Mouse (Mus musculus): Measurements from ENCODE around the gene Rbpms2.
"Not testable (repeated sequence)": the region's sequence is repeated elsewhere in the genome, so short reads cannot be mapped to it uniquely, and the experiment has no call there.

The Rbpms2 gene

GRCm38 (mm10) chr9:65661029-65661428 lies 31.6 kb downstream of the Rbpms2 start:
- DNase-seq: no peak

DNA sequence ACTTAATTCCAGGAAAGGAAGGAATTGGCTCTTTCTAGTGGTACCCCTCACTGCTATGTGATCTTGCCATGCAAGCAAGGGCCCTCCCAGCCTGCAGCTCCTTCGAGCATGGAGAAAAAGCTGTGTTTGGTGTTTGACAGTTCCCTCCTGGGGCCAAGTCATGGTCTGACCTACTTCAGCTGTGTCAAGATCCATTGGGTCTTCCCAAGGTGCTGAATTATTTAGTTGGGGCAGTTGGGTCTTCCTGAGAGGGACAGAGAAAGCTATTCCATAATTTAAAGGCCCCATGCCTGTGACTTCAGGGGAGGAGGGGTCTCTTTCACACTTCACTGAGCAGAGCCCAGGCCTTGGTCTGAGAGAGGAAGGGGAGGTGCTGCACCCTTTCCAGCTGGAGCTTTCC lies 32.0 kb downstream of the Rbpms2 start:
- no peak for DNase-seq

DNA sequence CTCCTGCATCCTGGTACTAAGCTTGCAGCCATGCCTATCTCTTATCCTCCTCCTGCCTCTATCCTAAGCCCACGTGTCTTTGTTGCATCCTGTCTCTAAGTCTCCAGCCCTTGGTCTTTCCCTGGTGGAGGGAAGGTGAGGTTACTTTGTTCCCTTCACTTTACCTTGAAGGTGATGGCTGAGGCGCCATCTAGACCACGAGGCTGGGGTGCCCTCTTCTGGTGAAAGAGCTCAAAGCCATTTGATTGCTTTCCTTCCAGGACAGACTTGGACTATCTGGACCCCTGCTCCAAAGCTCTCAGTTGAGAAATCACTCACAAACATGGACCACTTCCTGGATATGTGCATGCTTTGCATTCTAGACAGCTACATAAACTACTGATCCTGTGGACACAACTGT lies 34.7 kb downstream of the Rbpms2 start:
- DNase-seq: peak; percentile 11 to 41

GRCm38 (mm10) chr9:65666042-65666441 lies 36.6 kb downstream of the Rbpms2 start:
- peak; percentile 19 to 23 for DNase-seq

DNA sequence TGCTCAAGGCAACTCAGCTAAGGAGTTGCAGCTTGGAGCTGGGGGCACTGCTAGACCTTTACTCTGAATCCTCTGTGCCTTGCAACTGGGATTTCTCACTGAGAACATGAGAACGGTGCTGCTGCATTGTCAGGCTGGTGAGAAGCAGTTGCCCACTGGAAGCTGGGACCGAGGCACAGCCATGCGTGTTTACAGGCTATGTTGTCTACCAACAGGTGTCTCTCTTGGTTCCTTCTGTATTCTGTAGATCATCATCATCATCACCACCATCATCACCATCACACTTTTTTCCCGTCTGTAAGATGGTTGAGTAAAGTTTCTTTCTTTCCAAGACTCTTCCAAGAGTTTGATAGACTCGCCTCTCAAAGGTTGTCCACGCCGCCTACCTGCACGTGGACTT lies 38.3 kb downstream of the Rbpms2 start, which contains the start of gene Oaz2:
TSS of gene Oaz2 (plus strand) at position 301 of the 400 bp plus-strand sequence.
- DNase-seq: no peak

GRCm38 (mm10) chr9:65671431-65671931 lies 42.0 kb downstream of the Rbpms2 start:
- DNase-seq: no peak

GRCm38 (mm10) chr9:65672996-65673395 lies 43.5 kb downstream of the Rbpms2 start:
- DNase-seq: no peak

DNA sequence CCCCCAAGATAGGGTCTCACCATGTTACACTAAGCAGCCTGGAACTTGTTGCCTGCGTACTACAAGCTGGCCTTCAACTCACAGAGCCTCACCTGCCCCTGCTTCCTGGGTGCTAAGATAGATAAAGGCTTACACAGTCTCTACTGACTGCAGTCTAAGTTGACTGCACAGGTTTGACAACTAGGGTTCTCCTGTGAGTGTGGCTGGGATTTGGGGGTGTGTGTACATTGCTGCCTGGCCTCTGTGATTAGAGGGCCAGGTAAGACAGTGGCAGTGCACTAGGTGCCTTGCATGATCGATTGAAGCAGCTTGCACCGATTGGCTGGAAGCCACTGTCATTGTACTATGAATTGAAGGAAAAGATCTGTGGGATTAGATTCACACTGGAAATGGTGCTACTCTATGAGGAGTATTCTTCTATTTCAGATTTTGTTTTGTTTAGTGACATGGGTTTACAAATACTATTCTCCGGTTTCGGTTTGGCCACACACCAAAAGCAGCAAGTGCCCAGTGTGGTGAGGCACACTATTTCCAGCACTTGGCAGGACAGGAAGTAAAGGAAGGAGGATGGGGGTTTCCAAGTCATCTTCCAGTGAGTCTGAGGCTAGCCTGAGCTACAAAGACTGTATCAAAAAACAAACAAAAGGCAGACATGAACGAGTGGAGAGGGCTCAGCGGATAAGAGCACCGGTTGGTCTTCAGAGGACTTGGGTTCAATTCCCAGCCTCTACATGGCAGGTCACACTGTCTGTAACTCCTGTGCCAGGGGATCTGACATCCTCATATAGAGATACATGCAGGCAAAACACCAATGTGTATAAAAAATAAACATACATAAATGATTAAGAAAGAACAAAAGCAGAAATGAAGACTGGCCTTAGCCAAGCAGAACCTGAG lies 46.3 kb downstream of the Rbpms2 start:
- no peak for DNase-seq

GRCm38 (mm10) chr9:65676358-65677118 lies 47.1 kb downstream of the Rbpms2 start:
- DNase-seq: peak; percentile 92 to 93

DNA sequence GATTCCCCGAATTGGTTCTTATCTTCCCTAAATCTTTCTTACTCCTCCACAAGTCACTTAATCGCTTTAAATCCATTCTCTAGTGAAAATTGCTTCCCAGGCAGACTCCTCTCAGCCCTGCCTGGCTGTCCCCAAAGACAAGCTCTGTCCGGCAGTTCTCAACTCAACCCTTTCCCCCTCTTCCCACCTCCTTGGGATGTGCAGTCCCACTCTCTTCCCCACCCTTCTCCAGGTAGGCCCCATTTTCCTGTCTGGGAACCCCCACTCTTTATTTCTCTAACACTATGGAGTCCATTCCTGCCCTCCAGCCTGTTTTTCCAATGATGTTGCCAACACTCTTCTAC lies 47.6 kb downstream of the Rbpms2 start:
- DNase-seq: no peak

DNA sequence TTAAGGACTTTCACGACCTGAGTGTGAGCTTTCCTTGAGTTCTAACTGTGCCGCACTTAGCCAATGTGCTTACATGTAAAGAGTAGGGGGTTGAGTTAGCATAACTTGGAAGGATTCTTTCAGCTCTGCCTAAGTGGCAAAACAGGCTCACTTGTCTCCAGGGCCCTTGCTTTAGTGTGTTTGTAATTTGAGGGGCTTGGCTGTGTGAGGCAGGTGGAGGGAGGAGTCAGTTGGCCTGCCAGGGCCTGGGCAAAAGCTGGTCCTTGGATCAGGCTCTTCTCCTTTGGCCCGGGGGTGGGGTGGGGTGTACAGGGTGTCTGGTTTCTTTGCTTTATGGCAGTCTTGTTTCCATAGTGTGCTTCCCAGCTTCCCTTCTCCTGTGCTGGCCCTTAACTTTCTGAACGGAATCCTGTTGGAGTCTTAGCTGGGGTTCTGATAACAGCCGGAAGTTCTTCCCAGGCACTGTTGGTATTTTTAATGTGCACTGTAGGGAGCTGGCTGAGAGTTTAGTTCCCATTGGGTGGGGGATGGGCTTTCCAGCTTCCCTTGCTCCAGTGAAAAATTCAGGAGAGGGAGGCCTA lies 49.8 kb downstream of the Rbpms2 start:
- no peak for DNase-seq

GRCm38 (mm10) chr9:65680938-65681633 lies 51.6 kb downstream of the Rbpms2 start:
- DNase-seq: no peak

GRCm38 (mm10) chr9:65681634-65681940 lies 52.1 kb downstream of the Rbpms2 start:
- no peak for DNase-seq

DNA sequence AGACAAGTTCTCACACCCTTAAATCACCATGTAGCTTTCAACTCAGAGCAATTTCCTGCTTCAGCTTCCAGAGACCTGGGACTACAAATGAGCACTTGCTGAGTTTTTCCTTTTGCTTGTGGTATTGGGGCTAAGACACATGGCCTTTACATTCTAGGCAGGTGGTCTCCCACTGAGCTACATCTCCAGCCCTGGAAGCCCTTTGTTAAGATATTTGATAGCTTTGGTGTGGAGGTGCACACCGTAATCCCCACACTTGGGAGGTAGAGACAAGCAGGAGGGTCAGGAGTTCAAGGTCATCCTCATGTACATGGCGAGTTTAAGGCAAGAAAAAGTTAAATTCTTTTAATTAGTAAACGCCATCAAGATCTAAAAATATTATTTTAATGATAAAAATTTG lies 52.7 kb downstream of the Rbpms2 start:
- DNase-seq: no peak

GRCm38 (mm10) chr9:65682994-65683393 lies 53.5 kb downstream of the Rbpms2 start:
- no peak for DNase-seq

DNA sequence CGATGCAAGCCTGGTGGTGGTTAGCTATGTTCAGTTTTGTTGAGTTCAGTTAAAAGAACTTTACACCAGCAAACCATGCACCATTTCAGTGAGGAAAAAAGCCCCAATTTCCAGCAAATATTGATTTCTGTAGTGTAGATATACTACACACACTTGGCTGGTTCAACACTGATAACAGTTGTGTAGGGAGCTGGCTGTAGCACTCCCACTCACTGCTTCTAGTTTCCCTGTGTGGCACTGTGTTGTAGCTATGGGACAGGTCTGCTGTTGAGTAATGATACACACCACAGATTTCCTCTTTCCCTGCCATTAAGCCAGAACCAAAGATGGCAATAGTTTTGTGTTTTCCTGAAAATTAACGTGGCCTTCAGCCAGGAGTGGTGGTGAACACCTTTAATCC lies 55.3 kb downstream of the Rbpms2 start:
- no peak for DNase-seq

DNA sequence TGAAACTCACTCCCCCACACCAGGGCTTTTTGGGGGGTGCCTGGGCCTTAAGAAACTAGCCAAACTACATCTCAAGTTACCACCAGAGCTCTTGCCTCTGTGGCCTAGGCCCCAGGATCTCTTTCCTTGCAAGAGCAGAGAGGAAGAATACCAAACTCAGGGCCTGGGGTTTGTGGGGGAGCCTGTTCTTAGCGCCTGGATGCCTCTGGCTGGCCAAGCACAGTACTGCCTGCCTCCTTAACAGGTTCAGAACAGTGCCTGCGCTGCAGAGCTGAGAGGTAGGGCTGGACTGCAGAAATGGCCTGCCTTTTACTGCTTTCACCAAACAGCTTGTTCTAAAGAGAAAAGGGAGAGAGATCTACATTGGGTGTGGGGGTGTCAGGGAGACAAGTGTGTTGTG lies 60.4 kb downstream of the Rbpms2 start:
- not testable (repeated sequence) for DNase-seq

DNA sequence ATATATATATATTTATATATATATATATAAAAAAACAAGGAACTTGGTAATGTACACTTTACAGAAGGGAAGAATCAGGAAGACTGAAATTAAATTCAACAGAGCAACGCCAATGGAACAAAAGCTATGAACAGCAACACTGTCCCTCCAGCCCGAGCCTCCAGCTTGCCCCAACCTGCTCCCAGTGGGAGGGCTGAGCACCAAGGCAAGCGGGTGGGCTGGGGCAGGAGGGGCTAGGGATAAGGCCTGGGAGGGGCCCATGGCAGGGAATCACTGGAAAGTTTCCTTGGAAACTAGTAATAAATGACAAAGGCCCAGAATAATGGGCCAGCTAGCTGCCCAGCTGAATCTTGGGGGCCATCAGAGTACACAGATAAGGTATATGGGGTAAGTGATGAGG lies 63.0 kb downstream of the Rbpms2 start:
- DNase-seq: no peak

DNA sequence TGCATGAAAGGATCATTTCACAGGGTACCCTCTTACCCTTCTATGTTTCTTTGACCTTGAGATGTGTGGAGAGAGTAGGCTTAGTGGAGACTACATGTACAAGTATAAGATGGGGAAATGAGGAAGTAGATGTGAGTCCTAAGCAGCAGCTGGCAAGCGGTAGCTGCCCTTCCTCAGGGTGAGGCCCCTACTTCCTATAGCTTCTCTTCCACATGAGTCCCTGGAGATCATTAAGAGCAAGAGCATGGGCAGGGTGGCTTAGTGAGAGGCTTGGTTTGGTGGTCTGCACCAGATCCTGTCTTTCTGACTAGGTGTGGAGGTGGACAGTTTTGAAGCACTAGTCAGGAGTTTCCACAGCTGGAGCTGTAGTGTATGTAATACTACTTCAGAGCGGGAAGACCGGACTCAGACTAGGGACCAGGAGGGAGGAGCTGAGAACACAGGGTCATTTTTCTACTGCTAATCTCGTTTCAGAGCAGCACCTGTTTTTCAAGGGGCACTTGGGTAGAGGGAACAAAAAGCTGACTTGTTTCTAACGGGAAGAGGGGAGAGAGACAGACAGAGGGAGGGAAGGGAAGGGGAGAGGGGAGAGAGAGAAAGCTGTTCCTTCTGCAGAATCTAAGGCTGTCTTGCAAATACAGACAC lies 63.6 kb downstream of the Rbpms2 start:
- DNase-seq: no peak

GRCm38 (mm10) chr9:65695646-65696045 lies 66.2 kb downstream of the Rbpms2 start:
- DNase-seq: no peak

- DNase-seq: no peak
Observed at GRCm38 (mm10) chr9:65696337-65696736, 66.9 kb downstream of the Rbpms2 start.

DNA sequence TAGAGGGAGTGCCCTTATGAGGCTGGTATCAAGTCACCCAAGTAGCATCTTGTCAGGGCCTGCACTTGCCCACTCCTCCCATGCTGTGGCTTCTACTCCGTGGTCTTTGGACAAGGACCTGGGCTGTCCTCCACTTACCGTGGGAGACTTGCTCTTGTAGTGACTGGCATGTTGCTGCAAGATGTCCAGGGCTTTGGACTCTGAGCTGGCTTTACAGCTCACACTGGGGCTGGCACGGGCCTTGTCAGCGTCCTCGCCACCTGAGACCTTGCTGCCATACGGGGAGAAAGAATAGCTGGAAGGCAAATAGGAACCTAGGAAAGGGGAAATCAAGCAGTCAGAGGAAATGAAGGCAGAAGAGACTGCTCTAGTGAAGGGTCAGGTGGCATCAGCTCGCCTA lies 67.9 kb downstream of the Rbpms2 start:
- no peak for DNase-seq

DNA sequence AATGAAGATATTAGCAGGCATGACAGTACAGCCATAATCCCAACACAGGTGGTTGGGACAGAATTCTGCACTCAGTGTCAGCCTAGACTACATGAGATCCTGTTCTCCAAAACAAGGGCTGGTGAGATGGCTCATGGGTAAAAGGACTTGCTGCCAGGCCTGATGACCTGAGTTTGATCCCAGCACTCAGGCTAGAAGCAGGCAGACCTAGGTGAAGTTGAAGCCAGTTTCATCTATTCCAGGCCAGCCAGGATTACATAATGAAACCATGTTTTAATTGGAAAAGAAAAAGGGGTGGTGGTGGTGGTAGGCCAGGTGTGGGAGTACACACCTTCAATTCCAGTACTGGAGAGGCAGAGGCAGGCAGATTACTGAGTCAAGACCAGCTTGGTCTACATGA lies 68.5 kb downstream of the Rbpms2 start:
- no peak for DNase-seq

Measured in thymus, adult 18-20 months (tissue).